Mouse (Mus musculus) kidney, adult 2 months (tissue): Measurements from ENCODE around the gene Eya2.

Experiments used
- CTCF ChIP-seq: fragments of 200-500 bp; conservative IDR thresholded peaks from 2 replicates; pipeline ENCODE4 v1.5.1; 2011; ENCODE audit warnings: low read depth, mild to moderate bottlenecking, control low read depth, low read length, moderate library complexity, mixed read lengths; ENCODE audit not compliant: insufficient read depth, insufficient read length
- POLR2A ChIP-seq: fragments of 200-500 bp; IDR thresholded peaks from one replicate; pipeline ENCODE4 v1.6.1; 2011; ENCODE audit warnings: low read depth, low read length, control low read depth

DNA sequence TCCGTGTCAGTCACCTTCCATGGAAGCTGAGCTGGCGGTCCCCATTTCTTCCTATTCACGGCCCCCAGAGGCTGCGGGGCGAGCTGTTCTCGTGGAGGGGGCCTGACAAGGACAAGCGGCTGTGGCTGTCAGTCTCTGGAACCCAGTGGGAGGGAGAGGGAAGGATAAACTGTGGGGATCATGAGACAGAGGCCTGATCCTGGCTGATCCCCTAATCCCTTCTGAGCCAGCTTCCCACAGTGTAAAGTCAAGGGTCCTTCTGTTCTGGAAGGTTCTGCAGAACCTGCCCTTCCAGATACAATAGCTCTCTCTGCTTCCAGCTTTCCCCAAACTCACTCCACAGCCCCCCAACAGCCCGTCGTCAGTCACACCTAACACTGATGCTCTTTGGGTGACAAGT, 40.8 kb upstream of the Eya2 start:
- no peak for TF ChIP-seq CTCF
- TF ChIP-seq POLR2A, result no peak
